Mouse (Mus musculus): ENCODE results near the gene Alkbh3.

DNA sequence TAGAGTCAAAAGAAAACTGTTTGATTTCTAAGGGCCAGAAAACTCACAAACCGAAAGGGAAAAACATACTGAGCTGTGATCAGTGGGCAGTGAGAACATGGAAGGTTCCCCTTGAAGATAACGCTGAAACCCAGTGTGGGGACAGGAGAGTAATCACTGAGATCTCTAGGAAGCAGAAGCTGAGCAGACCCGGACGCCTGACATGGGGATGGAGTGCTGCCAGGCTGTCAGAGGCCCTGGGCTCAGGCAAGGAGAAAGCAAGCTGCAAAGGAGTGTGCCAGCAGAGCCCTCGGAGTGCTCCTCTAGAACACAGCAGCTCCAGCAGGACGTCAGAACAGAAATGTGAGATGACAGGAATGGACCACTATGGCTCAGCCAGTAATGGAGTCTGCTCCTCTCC is 14.0 kb upstream of the Alkbh3 start:
- TF ChIP-seq MAFK (IDR thresholded peaks at IDR 0.05; ENCODE audit: insufficient read depth, low read depth, low read length) (no peak), ZNF384 (IDR thresholded peaks at IDR 0.05; ENCODE audit: low read depth, low read length) (no peak), ZC3H11A (IDR thresholded peaks at IDR 0.05; ENCODE audit: borderline replicate concordance, low read depth, low read length) (no peak), CHD2 (IDR thresholded peaks at IDR 0.05; ENCODE audit: low read depth, low read length) (no peak), HCFC1 (IDR thresholded peaks at IDR 0.05; ENCODE audit: borderline replicate concordance, insufficient read depth, low read length) (no peak)
